Mouse (Mus musculus): ENCODE data around the gene Pdpk1. TPM values are rescaled to one million over a fixed set of nuclear protein-coding genes. Genes with fewer than 3 reads are reported as not detected.
"Not testable (repeated sequence)": the region's sequence is repeated elsewhere in the genome, so short reads cannot be mapped to it uniquely, and the experiment has no call there.

Pdpk1 gene
- polyA plus RNA-seq, 1 experiment: 3.7 TPM

DNA sequence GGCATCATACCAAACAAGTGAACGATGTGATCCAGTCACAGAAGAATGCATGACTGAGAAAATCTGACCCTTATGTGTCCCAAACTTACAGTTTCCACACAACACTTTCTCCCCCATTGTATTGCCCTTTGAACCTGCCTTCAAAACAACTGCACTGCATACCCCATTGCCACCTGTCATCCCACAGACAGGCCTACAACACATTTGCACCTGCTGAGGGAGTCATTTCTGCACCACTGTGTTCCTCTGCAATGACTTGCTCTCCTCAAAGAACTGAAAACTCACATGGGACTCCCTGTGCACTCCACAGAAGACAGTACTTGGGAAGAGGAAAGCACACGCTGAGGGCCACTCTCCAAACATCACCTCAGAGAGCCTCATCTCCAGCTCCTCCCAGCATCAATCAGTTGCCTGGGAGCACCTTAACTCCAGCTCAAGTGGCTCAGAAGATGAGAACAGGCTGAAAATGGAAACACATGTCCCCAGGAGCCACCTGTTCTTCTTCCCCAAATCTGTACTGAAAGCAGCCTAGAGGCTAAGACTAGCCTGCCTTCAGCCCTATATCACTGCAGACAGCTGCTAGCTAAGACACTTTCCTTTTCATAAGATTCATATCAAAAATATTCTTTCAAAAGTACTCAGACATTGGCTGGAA lies 13.4 kb downstream of the Pdpk1 start:
- Histone ChIP-seq H3K4me3 (replicated peaks) (no peak overlapping the region), H3K4me1 (ENCODE audit: control insufficient read depth) (peaks cover 64% of the 10 kb centered on the region), H3K36me3 (ENCODE audit: control insufficient read depth) (peaks cover 53% of the 10 kb centered on the region), H3K27me3 (ENCODE audit: control insufficient read depth) (no peaks in the 10 kb centered on the region), H3K9me3 (ENCODE audit: control insufficient read depth, low read length) (no peaks in the 10 kb centered on the region)
- TF ChIP-seq TAL1 (IDR thresholded peaks at IDR 0.05; ENCODE audit: low read length) (no peak), GATA1 (IDR thresholded peaks at IDR 0.05; ENCODE audit: low read length) (no peak)

DNA sequence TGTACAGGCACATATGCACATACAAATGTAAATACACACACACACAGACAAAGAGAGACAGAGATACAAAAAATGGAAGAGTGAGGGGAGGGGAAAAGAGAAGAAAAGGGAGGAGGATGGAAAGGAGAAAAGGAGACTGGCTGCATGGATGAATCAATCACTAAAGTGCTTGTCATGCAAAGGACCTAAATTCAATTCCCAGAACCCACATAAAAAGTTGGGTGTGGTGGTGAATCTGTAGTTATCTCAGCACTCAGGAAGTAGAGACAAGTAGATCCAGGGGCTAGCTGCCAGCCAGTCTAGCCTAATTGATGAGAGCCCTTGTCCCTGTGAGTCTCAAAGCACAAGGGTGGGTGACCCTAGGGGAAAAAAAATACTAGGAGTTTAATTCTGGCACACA lies 16.7 kb downstream of the Pdpk1 start:
- peaks cover 53% of the 10 kb centered on the region for H3K36me3 ChIP-seq (ENCODE audit: control insufficient read depth)
- TF ChIP-seq GATA1 (IDR thresholded peaks at IDR 0.05; ENCODE audit: low read length): no peak
- TF ChIP-seq TAL1 (IDR thresholded peaks at IDR 0.05; ENCODE audit: low read length): no peak
- no peaks in the 10 kb centered on the region for H3K27me3 ChIP-seq (ENCODE audit: control insufficient read depth)
- no peak overlapping the region for H3K4me3 ChIP-seq (replicated peaks)
- H3K9me3 ChIP-seq (ENCODE audit: control insufficient read depth, low read length): no peaks in the 10 kb centered on the region
- peaks cover 54% of the 10 kb centered on the region for H3K4me1 ChIP-seq (ENCODE audit: control insufficient read depth)

DNA sequence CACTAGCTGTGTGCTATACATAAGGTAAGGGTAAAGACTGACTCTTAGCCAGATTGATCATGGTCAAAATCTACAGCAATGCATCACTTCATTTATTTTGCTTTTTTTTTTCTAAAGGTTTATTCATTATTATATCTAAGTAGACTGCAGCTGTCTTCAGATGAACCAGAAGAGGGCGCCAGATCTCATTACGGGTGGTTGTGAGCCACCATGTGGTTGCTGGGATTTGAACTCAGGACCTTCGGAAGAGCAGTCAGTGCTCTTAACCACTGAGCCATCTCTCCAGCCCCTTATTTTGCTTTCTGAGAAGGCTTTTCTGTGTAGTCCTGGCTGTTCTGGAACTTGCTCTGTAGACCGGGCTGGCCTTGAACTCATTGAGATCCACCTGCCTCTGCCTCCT lies 17.8 kb downstream of the Pdpk1 start:
- peaks cover 46% of the 10 kb centered on the region for H3K4me1 ChIP-seq (ENCODE audit: control insufficient read depth)
- H3K36me3 ChIP-seq (ENCODE audit: control insufficient read depth): peaks cover 43% of the 10 kb centered on the region
- not testable (repeated sequence) for H3K4me3 ChIP-seq (replicated peaks); H3K9me3 ChIP-seq (ENCODE audit: control insufficient read depth, low read length); H3K27me3 ChIP-seq (ENCODE audit: control insufficient read depth)

DNA sequence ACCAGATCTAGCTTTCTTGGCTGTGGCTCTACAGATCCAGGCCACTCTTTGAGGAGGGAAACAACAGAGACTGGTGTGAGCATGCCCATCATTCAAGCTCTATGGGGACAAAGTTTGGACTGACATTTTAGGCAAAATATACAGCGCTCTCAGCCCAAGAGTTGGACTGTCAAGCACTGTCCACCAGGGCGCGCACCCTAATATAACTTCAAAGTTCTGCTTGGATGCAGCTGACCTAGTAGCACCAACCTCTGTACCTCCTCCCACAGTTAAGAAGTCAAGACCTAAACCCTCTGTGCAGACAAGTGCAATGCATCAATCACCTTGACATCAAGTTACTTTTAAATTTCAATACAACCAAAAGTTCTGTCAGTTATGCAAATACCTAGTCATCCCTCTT lies 19.2 kb downstream of the Pdpk1 start:
- H3K36me3 ChIP-seq (ENCODE audit: control insufficient read depth): peaks cover 42% of the 10 kb centered on the region
- H3K4me3 ChIP-seq (replicated peaks): no peak overlapping the region
- no peaks in the 10 kb centered on the region for H3K27me3 ChIP-seq (ENCODE audit: control insufficient read depth)
- no peaks in the 10 kb centered on the region for H3K9me3 ChIP-seq (ENCODE audit: control insufficient read depth, low read length)
- peaks cover 44% of the 10 kb centered on the region for H3K4me1 ChIP-seq (ENCODE audit: control insufficient read depth)
- TF ChIP-seq GATA1 (IDR thresholded peaks at IDR 0.05; ENCODE audit: low read length): no peak
- TF ChIP-seq TAL1 (IDR thresholded peaks at IDR 0.05; ENCODE audit: low read length): no peak

DNA sequence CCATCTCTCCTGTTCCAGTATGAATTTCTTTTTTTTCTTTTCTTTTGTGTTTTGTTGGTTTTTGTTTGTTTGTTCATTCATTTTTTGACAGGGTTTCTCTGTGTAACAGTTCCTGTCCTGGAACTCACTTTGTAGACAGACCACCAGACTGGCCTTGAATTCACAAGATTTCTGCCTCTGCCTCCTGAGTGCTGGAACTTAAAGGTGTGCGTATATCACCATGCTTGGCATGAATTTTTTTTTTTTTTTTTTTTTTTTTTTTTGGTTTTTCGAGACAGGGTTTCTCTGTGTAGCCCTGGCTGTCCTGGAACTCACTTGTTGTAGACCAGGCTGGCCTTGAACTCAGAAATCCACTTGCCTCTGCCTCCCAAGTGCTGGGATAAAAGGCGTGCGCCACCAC lies 21.5 kb downstream of the Pdpk1 start:
- not testable (repeated sequence) for H3K9me3 ChIP-seq (ENCODE audit: control insufficient read depth, low read length); H3K4me3 ChIP-seq (replicated peaks); H3K27me3 ChIP-seq (ENCODE audit: control insufficient read depth)
- Histone ChIP-seq H3K36me3 (ENCODE audit: control insufficient read depth) (peaks cover 37% of the 10 kb centered on the region), H3K4me1 (ENCODE audit: control insufficient read depth) (peaks cover 42% of the 10 kb centered on the region)

DNA sequence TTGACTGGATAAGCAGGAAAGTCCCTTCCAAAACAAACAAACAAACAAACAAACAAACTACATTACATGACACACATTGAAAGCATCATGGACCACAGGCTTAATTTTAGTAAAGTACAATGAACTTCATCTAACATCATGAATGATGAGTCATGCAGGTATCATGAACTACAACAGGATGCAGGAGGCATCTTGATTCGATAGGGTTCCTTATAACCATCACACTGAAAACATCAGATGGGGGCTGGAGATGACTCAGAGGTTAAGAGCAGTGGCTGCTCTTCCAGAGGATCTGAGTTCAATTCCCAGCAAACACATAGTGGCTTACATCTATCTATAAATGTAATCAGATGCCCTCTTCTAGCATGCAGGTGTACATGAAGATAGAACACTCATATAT lies 23.1 kb downstream of the Pdpk1 start:
- Histone ChIP-seq H3K36me3 (ENCODE audit: control insufficient read depth) (peaks cover 27% of the 10 kb centered on the region), H3K4me1 (ENCODE audit: control insufficient read depth) (peaks cover 33% of the 10 kb centered on the region), H3K27me3 (ENCODE audit: control insufficient read depth) (no peaks in the 10 kb centered on the region), H3K4me3 (replicated peaks) (no peak overlapping the region), H3K9me3 (ENCODE audit: control insufficient read depth, low read length) (no peaks in the 10 kb centered on the region)
- TF ChIP-seq TAL1 (IDR thresholded peaks at IDR 0.05; ENCODE audit: low read length): no peak
- TF ChIP-seq GATA1 (IDR thresholded peaks at IDR 0.05; ENCODE audit: low read length): no peak

- peaks cover 27% of the 10 kb centered on the region for H3K4me1 ChIP-seq (ENCODE audit: control insufficient read depth)
- no peak overlapping the region for H3K4me3 ChIP-seq (replicated peaks)
- no peaks in the 10 kb centered on the region for H3K9me3 ChIP-seq (ENCODE audit: control insufficient read depth, low read length)
- TF ChIP-seq GATA1 (IDR thresholded peaks at IDR 0.05; ENCODE audit: low read length): no peak
- TF ChIP-seq TAL1 (IDR thresholded peaks at IDR 0.05; ENCODE audit: low read length): no peak
- H3K36me3 ChIP-seq (ENCODE audit: control insufficient read depth): peaks cover 28% of the 10 kb centered on the region
- H3K27me3 ChIP-seq (ENCODE audit: control insufficient read depth): no peaks in the 10 kb centered on the region
These were observed 23.9 kb downstream of the Pdpk1 start for GRCm38 (mm10) chr17:24126801-24127200.

DNA sequence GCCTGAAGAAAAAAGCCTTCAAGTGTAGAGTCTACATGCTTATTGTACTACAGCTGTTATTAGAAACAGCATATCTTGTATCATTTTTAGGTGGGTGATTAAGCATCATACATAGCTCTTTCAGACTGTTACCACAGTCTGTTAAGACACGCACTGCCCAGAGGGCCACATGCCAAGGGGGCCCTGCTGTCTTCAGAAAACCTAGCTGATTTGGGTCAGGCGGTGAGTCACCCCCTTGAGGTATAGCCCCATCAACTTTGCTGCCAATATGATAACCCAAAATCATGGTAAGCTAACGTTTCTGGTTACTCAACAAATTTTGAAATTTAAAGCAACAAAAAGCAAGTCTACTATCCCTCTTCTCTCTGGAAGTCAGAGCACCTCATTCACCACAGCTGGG lies 31.3 kb downstream of the Pdpk1 start:
- H3K27me3 ChIP-seq (ENCODE audit: control insufficient read depth): no peaks in the 10 kb centered on the region
- H3K4me3 ChIP-seq (replicated peaks): no peak overlapping the region
- no peaks in the 10 kb centered on the region for H3K9me3 ChIP-seq (ENCODE audit: control insufficient read depth, low read length)
- TF ChIP-seq TAL1 (IDR thresholded peaks at IDR 0.05; ENCODE audit: low read length) (no peak), GATA1 (IDR thresholded peaks at IDR 0.05; ENCODE audit: low read length) (no peak)
- peaks cover 7% of the 10 kb centered on the region for H3K4me1 ChIP-seq (ENCODE audit: control insufficient read depth)
- H3K36me3 ChIP-seq (ENCODE audit: control insufficient read depth): peaks cover 25% of the 10 kb centered on the region

- H3K4me1 ChIP-seq (ENCODE audit: control insufficient read depth): peaks cover 6% of the 10 kb centered on the region
- no peak overlapping the region for H3K4me3 ChIP-seq (replicated peaks)
- TF ChIP-seq GATA1 (IDR thresholded peaks at IDR 0.05; ENCODE audit: low read length) (no peak), TAL1 (IDR thresholded peaks at IDR 0.05; ENCODE audit: low read length) (no peak)
These were observed 37.7 kb downstream of the Pdpk1 start for GRCm38 (mm10) chr17:24113031-24113430.

GRCm38 (mm10) chr17:24111256-24111655 lies 39.5 kb downstream of the Pdpk1 start:
- Histone ChIP-seq H3K9me3 (ENCODE audit: control insufficient read depth, low read length) (no peaks in the 10 kb centered on the region), H3K27me3 (ENCODE audit: control insufficient read depth) (no peaks in the 10 kb centered on the region), H3K4me1 (ENCODE audit: control insufficient read depth) (peaks cover 6% of the 10 kb centered on the region), H3K36me3 (ENCODE audit: control insufficient read depth) (peaks cover 53% of the 10 kb centered on the region), H3K4me3 (replicated peaks) (no peak overlapping the region)
- TF ChIP-seq TAL1 (IDR thresholded peaks at IDR 0.05; ENCODE audit: low read length): no peak
- no peak for TF ChIP-seq GATA1 (IDR thresholded peaks at IDR 0.05; ENCODE audit: low read length)

More at GRCm38 (mm10) chr17:24113031-24113430, 37.7 kb downstream of the Pdpk1 start:
- peaks cover 46% of the 10 kb centered on the region for H3K36me3 ChIP-seq (ENCODE audit: control insufficient read depth)
- H3K27me3 ChIP-seq (ENCODE audit: control insufficient read depth): no peaks in the 10 kb centered on the region
- no peaks in the 10 kb centered on the region for H3K9me3 ChIP-seq (ENCODE audit: control insufficient read depth, low read length)

Data from erythroblast, embryonic 14.5 days (primary cell).